Mouse (Mus musculus): ENCODE measurements around the gene Inf2. TPM values are rescaled to one million over a fixed set of nuclear protein-coding genes. Genes with fewer than 3 reads are reported as not detected.

The Inf2 gene
- polyA plus RNA-seq (2014; fragmentation: Illumina TruSeq; extraction: RNeasy Lipid Tissue Mini Kit (QIAGEN cat#74804)), result 1.6 TPM

GRCm38 (mm10) chr12:112588426-112589256 is at the start of gene Inf2:
TSS of gene Inf2 (plus strand) at chr12:112588784.

GRCm38 (mm10) chr12:112619686-112620353 is 31.2 kb downstream of the Inf2 start, which contains the start of gene Adssl1:
TSS of gene Adssl1 (plus strand) at chr12:112620045.

GRCm38 (mm10) chr12:112644180-112644854 is 55.7 kb downstream of the Inf2 start, which contains the start of gene Siva1:
TSS of gene Siva1 (plus strand) at chr12:112644679.

Other genes with a start within 250 kb of the Inf2 start
- 0.17 TPM for gene A530016L24Rik, start 99.3 kb upstream of the Inf2 start, polyA plus RNA-seq (2014; fragmentation: Illumina TruSeq; extraction: RNeasy Lipid Tissue Mini Kit (QIAGEN cat#74804))
- gene Tmem179, start 72.0 kb upstream of the Inf2 start, polyA plus RNA-seq (2014; fragmentation: Illumina TruSeq; extraction: RNeasy Lipid Tissue Mini Kit (QIAGEN cat#74804)), result not detected
- 0.48 TPM for gene Adssl1, start 31.3 kb downstream of the Inf2 start, polyA plus RNA-seq (2014; fragmentation: Illumina TruSeq; extraction: RNeasy Lipid Tissue Mini Kit (QIAGEN cat#74804))
- 5.2 TPM for gene Siva1, start 55.9 kb downstream of the Inf2 start, polyA plus RNA-seq (2014; fragmentation: Illumina TruSeq; extraction: RNeasy Lipid Tissue Mini Kit (QIAGEN cat#74804))
- 7.5 TPM for gene Akt1, start 86.1 kb downstream of the Inf2 start, polyA plus RNA-seq (2014; fragmentation: Illumina TruSeq; extraction: RNeasy Lipid Tissue Mini Kit (QIAGEN cat#74804))
- gene Zbtb42, start 90.0 kb downstream of the Inf2 start, polyA plus RNA-seq (2014; fragmentation: Illumina TruSeq; extraction: RNeasy Lipid Tissue Mini Kit (QIAGEN cat#74804)), result not detected
- gene Cep170b, start 131.7 kb downstream of the Inf2 start, polyA plus RNA-seq (2014; fragmentation: Illumina TruSeq; extraction: RNeasy Lipid Tissue Mini Kit (QIAGEN cat#74804)), result 9.0 TPM
- 0.31 TPM for gene Pld4, start 171.9 kb downstream of the Inf2 start, polyA plus RNA-seq (2014; fragmentation: Illumina TruSeq; extraction: RNeasy Lipid Tissue Mini Kit (QIAGEN cat#74804))
- gene Ahnak2, start 213.9 kb downstream of the Inf2 start, polyA plus RNA-seq (2014; fragmentation: Illumina TruSeq; extraction: RNeasy Lipid Tissue Mini Kit (QIAGEN cat#74804)), result 6.8 TPM
- 2.3 TPM for gene Clba1, start 220.2 kb downstream of the Inf2 start, polyA plus RNA-seq (2014; fragmentation: Illumina TruSeq; extraction: RNeasy Lipid Tissue Mini Kit (QIAGEN cat#74804))
- gene Cdca4, start 240.6 kb downstream of the Inf2 start, polyA plus RNA-seq (2014; fragmentation: Illumina TruSeq; extraction: RNeasy Lipid Tissue Mini Kit (QIAGEN cat#74804)), result 18.1 TPM